Mouse (Mus musculus) intestine, embryonic 14.5 days (tissue): Measurements from ENCODE around the gene Plch1. TPM values are rescaled to one million over a fixed set of nuclear protein-coding genes. Genes with fewer than 3 reads are reported as not detected.

Source experiments
- ATAC-seq: fragments of 200-750 bp; cut with Nextera tagmentation; replicated peaks from 2 replicates; pipeline ENCODE4 v1.8.0; 2017; ENCODE audit warnings: low read depth, moderate number of reproducible peaks, moderate TSS enrichment, moderate library complexity; ENCODE audit not compliant: low FRiP score, low TSS enrichment
- DNase-seq: peaks from one replicate; pipeline ENCODE4 v3.0.0-alpha.2; 2018; ENCODE audit warnings: low spot score
- H3K27ac ChIP-seq: fragments of 300-500 bp; sonication (generic); 2 replicates; pipeline ENCODE4 v1.5.1; 2014; ENCODE audit warnings: low read depth, mild to moderate bottlenecking, control low read depth
- H3K27me3 ChIP-seq: fragments of 300-500 bp; sonication (generic); replicated peaks from 2 replicates; pipeline ENCODE4 v1.6.1; 2014; ENCODE audit warnings: low read length, control low read depth; ENCODE audit not compliant: control insufficient read depth, insufficient read depth
- H3K36me3 ChIP-seq: fragments of 300-500 bp; sonication (generic); 2 replicates; pipeline ENCODE4 v1.6.1; 2014; ENCODE audit warnings: low read length, control low read depth; ENCODE audit not compliant: control insufficient read depth, insufficient read depth
- H3K4me1 ChIP-seq: fragments of 300-500 bp; sonication (generic); replicated peaks from 2 replicates; pipeline ENCODE4 v1.6.1; 2014; ENCODE audit warnings: low read length, control low read depth, mixed read lengths; ENCODE audit not compliant: control insufficient read depth, insufficient read depth
- H3K4me2 ChIP-seq: fragments of 300-500 bp; sonication (generic); 2 replicates; pipeline ENCODE4 v1.6.1; 2014; ENCODE audit warnings: low read length
- H3K4me3 ChIP-seq: fragments of 300-500 bp; sonication (generic); 2 replicates; pipeline ENCODE4 v1.5.1; 2014; ENCODE audit warnings: low read depth, low read length, control low read depth, mixed read lengths
- H3K9ac ChIP-seq: fragments of 300-500 bp; sonication (generic); 2 replicates; pipeline ENCODE4 v1.6.1; 2014; ENCODE audit warnings: mild to moderate bottlenecking, low read length
- H3K9me3 ChIP-seq: fragments of 300-500 bp; sonication (generic); 2 replicates; pipeline ENCODE4 v1.6.1; 2016; ENCODE audit warnings: low read length, control low read depth; ENCODE audit not compliant: control insufficient read depth
- WGBS: fragments of 180-500 bp; shearing (Covaris S2); extraction: QIAGEN DNeasy Blood & Tissue Kit; methylation state at CpG from one replicate; pipeline ENCODE4 v1.1.7; 2014; 5-methylcytosine and 5-hydroxymethylcytosine counted together
- polyA plus RNA-seq: library from polyadenylated mRNA; unstranded; fragments of >200 nt; fragmentation: Nextera tagmentation; extraction: Ambion mirVana; gene quantifications from 2 replicates; pipeline ENCODE4 v1.2.1, GENCODE M21; 2014

Plch1 gene
- polyA plus RNA-seq, 1 experiment from 2014 or later: 10.5 TPM

DNA sequence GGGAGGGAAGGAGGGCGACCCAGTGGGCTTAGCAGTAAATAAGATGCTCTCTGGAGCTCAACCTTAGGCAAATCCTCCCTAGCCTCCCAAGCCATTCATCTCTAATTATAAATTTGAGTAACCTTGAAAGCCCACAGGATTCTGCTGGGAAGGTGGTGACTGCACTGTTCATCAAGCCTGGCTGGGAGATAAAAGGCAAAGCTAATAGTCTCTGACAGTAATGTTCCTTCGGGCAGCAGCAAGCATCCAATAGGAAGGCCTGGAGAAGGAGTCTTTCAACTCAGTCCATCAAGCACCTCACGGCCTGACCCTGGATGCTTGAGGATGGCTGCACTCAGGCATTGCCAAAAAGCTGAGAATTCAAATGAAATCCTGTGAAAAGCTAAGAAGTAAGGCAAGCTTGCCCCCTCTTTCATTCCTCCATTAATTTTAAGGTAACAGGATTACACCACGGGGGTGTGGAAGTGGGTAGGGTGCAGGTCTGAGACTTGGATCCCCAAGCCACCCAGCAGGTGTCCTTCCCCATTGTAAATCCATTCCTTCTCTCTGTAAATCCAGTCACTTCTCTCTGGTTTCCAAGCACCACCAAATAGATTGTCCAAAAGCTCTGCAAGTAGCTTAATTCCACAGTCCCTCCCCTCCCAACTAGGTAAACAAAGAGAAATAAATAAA lies 20.1 kb downstream of the Plch1 start:
- 55% methylated on average over 4 of the region's 4 CpGs for whole genome bisulfite sequencing
- H3K4me1 ChIP-seq: no peaks in the 10 kb centered on the region
- H3K27ac ChIP-seq: no peak overlapping the region
- ATAC-seq: no peak
- no peak for DNase-seq
- no peak overlapping the region for H3K4me2 ChIP-seq
- no peak overlapping the region for H3K4me3 ChIP-seq
- no peaks in the 10 kb centered on the region for H3K27me3 ChIP-seq
- H3K9me3 ChIP-seq: no peaks in the 10 kb centered on the region
- H3K36me3 ChIP-seq: no peaks in the 10 kb centered on the region
- H3K9ac ChIP-seq: no peak overlapping the region

DNA sequence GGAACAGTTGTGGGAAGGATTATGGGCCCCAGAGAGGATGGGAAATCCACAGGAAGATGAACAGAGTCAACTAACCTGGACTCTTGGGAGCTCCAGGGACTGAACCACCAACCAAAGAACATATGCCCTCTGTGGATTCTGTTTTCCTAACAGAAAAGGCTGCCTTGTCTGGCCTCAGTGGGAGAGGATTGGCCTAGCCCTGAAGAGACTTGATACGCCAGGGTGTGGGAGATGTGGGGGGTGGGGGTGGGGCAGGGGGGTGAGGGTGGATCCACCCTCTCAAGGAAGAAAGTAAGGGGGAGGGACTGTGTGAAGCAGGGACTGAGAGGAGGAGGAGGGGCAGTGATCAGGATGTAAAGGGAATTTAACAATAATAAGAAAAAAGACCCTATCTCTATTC lies 26.5 kb downstream of the Plch1 start:
- DNase-seq (no peak), ATAC-seq (no peak)
- Histone ChIP-seq H3K27ac (no peak overlapping the region), H3K9ac (no peak overlapping the region), H3K4me2 (no peak overlapping the region), H3K27me3 (no peaks in the 10 kb centered on the region), H3K4me3 (no peak overlapping the region), H3K9me3 (no peaks in the 10 kb centered on the region), H3K4me1 (no peaks in the 10 kb centered on the region), H3K36me3 (no peaks in the 10 kb centered on the region)
- 43% methylated on average over 1 of the region's 1 CpGs for WGBS

DNA sequence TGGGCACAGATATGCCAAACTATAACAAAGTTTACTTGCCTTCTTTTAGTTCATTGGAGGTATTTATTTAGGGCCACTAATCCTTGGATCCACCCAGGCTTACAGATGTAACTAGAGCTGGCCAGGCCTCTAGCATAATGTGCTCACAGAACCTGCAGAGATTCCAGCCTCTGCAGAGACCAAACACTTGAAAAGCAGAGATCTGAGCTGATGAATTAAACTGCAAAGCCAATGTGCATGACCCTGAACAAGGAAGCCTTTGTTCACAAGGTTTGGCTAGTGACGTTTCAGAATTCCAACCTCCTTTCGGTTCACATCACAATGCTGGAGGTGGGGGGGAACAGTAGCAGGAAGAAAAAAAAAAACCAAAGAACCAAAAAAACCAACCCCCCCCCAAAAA lies 28.0 kb downstream of the Plch1 start:
- no peaks in the 10 kb centered on the region for H3K36me3 ChIP-seq
- 37% methylated on average over 2 of the region's 2 CpGs for WGBS
- no peaks in the 10 kb centered on the region for H3K4me1 ChIP-seq
- no peaks in the 10 kb centered on the region for H3K9me3 ChIP-seq
- DNase-seq (no peak), ATAC-seq (no peak)
- no peak overlapping the region for H3K4me2 ChIP-seq
- H3K27ac ChIP-seq: no peak overlapping the region
- H3K27me3 ChIP-seq: no peaks in the 10 kb centered on the region
- H3K9ac ChIP-seq: no peak overlapping the region
- no peak overlapping the region for H3K4me3 ChIP-seq

DNA sequence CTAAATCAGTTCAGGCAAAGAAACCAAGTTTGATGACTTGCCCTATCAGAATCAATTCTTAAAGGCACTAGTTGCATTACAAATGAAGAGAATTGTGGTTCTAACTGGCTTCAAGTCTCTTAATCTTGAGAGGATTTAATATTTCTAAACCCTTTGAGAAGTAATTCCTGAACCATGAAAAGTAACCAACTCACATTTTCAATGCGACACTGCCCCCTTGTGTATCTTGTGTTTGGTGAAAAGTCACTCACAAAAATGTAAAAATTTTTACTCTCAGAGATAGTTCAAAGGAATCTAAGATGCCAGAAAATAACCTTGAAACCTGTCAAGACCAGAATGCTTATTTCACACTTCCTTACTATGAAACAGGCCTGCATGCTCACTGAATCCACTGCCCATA lies 31.0 kb downstream of the Plch1 start:
- Histone ChIP-seq H3K4me3 (no peak overlapping the region), H3K27me3 (no peaks in the 10 kb centered on the region), H3K4me2 (no peak overlapping the region), H3K4me1 (no peaks in the 10 kb centered on the region), H3K27ac (no peak overlapping the region), H3K9me3 (no peaks in the 10 kb centered on the region), H3K36me3 (no peaks in the 10 kb centered on the region), H3K9ac (no peak overlapping the region)
- DNase-seq (peak; percentile 62), ATAC-seq (no peak)
- 56% methylated on average over 1 of the region's 1 CpGs for WGBS

DNA sequence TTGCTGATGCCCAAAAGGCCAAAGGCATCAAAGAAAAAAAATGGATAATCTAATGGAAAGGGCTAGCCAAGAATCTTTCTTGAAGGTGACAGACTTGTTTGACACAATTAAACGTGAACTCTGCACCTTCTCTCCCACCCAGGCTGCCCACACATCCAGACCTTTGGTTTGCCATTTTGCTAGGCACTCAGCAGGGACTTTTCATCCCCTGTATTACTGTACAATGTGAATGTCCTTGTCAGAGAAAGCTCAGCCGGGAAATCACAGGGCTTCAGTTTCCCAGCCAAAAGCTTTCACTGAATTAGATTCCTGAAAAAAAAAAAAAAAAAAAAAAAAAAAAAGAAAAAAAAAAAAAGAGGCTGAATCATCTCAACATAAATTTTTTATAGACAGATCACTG lies 34.2 kb downstream of the Plch1 start:
- Histone ChIP-seq H3K27me3 (no peaks in the 10 kb centered on the region), H3K4me3 (no peak overlapping the region), H3K9ac (no peak overlapping the region), H3K4me2 (no peak overlapping the region), H3K9me3 (no peaks in the 10 kb centered on the region), H3K27ac (no peak overlapping the region), H3K4me1 (no peaks in the 10 kb centered on the region), H3K36me3 (no peaks in the 10 kb centered on the region)
- DNase-seq (no peak), ATAC-seq (no peak)
- WGBS: 70% methylated on average over 2 of the region's 2 CpGs

DNA sequence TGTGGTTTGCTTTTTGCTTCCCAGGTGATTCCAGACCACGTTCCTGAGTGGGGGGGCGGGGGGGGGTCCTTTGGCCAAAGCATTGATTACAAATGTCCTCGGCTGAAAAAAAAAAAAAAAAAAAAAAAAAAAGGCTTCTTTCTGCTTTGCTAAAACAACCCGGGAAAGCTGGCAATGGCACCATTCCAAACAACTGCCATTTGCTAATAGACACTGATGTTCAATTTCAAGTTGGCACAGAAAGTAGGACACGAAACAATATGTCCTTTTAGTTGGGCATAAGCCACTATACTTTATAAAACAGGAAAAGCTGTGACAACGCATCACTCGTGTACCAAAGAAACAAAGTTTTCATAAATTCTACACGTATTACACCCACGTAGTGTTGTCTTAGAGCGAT lies 36.6 kb downstream of the Plch1 start:
- ATAC-seq: no peak
- H3K36me3 ChIP-seq: no peaks in the 10 kb centered on the region
- H3K4me3 ChIP-seq: no peak overlapping the region
- H3K27me3 ChIP-seq: no peaks in the 10 kb centered on the region
- no peaks in the 10 kb centered on the region for H3K9me3 ChIP-seq
- WGBS: 83% methylated on average over 10 of the region's 10 CpGs
- no peak for DNase-seq
- H3K4me2 ChIP-seq: no peak overlapping the region
- no peaks in the 10 kb centered on the region for H3K4me1 ChIP-seq
- no peak overlapping the region for H3K9ac ChIP-seq
- H3K27ac ChIP-seq: no peak overlapping the region

DNA sequence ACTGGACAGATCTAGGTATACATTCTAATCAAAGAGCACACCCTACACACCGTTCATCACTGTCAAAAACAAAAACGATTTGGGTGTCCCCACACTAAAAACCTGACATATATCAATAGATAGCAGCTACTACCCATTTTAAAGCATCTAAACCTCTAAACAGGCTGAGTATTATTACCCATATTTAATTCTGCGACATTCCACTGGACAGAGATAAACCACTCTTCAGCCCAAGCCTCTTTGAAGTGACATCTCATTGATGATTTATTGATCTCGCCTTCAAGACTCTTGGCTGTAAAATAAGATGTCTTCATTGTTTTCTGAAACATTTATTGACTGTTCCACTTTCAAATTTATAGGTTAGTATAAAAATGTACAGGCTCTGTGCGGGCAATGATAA lies 46.4 kb downstream of the Plch1 start:
- no peak for DNase-seq
- 67% methylated on average over 5 of the region's 5 CpGs for WGBS
- Histone ChIP-seq H3K9me3 (no peaks in the 10 kb centered on the region), H3K9ac (no peak overlapping the region), H3K36me3 (no peaks in the 10 kb centered on the region), H3K4me3 (no peak overlapping the region), H3K4me1 (no peaks in the 10 kb centered on the region), H3K27me3 (no peaks in the 10 kb centered on the region), H3K4me2 (no peak overlapping the region), H3K27ac (no peak overlapping the region)
- no peak for ATAC-seq

DNA sequence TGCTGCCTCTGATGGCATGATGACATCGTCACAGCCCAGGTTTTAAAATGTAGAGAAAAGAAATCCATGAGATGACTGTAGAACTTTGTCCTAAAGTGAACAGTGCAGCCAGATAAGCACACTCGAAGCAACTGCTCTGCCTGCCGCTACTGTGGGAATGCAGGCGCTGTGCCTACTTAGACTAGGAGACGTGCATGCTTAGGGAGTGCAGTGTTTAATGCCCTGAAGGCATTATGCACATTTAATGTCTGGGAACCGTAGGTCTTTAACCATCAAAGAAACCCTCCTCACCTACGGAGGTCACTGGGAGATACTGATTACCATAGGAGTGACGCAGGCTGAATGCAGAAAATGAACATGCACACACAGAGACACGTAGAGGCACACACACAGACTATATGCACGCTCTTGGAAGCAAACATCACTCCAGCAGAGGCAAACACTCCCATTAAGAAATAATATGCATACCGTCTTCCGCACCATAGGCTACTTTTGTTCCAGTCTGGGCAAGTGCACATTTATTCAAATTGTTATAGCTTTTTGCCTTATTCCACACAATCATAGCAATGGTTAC lies 48.1 kb downstream of the Plch1 start:
- DNase-seq (no peak), ATAC-seq (no peak)
- Histone ChIP-seq H3K36me3 (no peaks in the 10 kb centered on the region), H3K27ac (no peak overlapping the region), H3K9me3 (no peaks in the 10 kb centered on the region), H3K9ac (no peak overlapping the region), H3K4me1 (no peaks in the 10 kb centered on the region), H3K4me2 (no peak overlapping the region), H3K27me3 (no peaks in the 10 kb centered on the region), H3K4me3 (no peak overlapping the region)
- 69% methylated on average over 12 of the region's 12 CpGs for WGBS

DNA sequence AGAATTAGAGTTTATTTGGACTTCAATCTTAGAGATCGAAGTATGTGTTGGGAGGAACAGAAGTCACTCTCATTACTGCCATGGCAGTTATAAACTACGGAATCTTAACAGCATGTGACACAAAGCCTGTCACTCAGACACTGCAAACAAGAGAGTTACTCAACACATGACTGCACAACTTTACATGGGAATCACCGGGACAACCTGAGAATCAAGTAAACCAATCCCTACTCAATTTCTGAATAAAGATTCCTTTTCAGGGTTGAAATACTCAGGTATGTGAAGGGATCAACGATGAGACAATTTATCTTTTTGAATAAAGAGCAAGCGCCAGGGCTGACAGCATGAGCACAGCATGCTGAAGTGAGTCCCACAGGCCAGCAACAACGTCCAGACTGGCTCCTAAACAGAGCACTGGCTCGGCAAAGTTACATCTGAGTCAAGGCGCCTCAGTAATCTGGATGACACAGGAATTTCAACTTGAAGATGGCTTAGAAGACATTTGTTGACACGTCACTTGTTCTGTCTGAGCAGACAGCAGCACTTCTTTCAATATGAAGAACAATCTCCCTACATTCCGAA lies 49.4 kb downstream of the Plch1 start:
- ATAC-seq (no peak), DNase-seq (no peak)
- no peaks in the 10 kb centered on the region for H3K9me3 ChIP-seq
- no peaks in the 10 kb centered on the region for H3K27me3 ChIP-seq
- H3K4me2 ChIP-seq: no peak overlapping the region
- no peak overlapping the region for H3K4me3 ChIP-seq
- no peaks in the 10 kb centered on the region for H3K4me1 ChIP-seq
- 60% methylated on average over 10 of the region's 10 CpGs for WGBS
- no peak overlapping the region for H3K9ac ChIP-seq
- no peak overlapping the region for H3K27ac ChIP-seq
- H3K36me3 ChIP-seq: no peaks in the 10 kb centered on the region
